Mouse (Mus musculus) kidney, embryonic 14.5 days (tissue): ENCODE data around the gene Nr2f2. TPM values are rescaled to one million over a fixed set of nuclear protein-coding genes. Genes with fewer than 3 reads are reported as not detected.

Experiments
- ATAC-seq: fragments of 200-750 bp; cut with Nextera tagmentation; 2 replicates; pipeline ENCODE4 v1.8.0; 2017; ENCODE audit warnings: moderate number of reproducible peaks, mild to moderate bottlenecking, moderate TSS enrichment, moderate library complexity; ENCODE audit not compliant: low FRiP score, low TSS enrichment
- H3K27ac ChIP-seq: fragments of 300-500 bp; sonication (generic); 2 replicates; pipeline ENCODE4 v1.5.1; 2014; ENCODE audit warnings: low read depth, mild to moderate bottlenecking, low read length, moderate library complexity, mixed read lengths
- H3K27me3 ChIP-seq: fragments of 300-500 bp; sonication (generic); 2 replicates; pipeline ENCODE4 v1.6.1; 2014; ENCODE audit warnings: mild to moderate bottlenecking, low read length; ENCODE audit not compliant: control insufficient read depth, insufficient read depth
- H3K36me3 ChIP-seq: fragments of 300-500 bp; sonication (generic); 2 replicates; pipeline ENCODE4 v1.6.1; 2014; ENCODE audit warnings: low read length, mixed read lengths; ENCODE audit not compliant: control insufficient read depth, insufficient read depth
- H3K4me1 ChIP-seq: fragments of 300-500 bp; sonication (generic); 2 replicates; pipeline ENCODE4 v1.6.1; 2014; ENCODE audit warnings: low read length, mixed read lengths; ENCODE audit not compliant: control insufficient read depth, insufficient read depth
- H3K4me2 ChIP-seq: fragments of 300-500 bp; sonication (generic); replicated peaks from 2 replicates; pipeline ENCODE4 v1.6.1; 2014; ENCODE audit warnings: low read depth, mild to moderate bottlenecking, low read length
- H3K4me3 ChIP-seq: fragments of 300-500 bp; sonication (generic); 2 replicates; pipeline ENCODE4 v1.5.1; 2014; ENCODE audit warnings: mild to moderate bottlenecking, low read length
- H3K9ac ChIP-seq: fragments of 300-500 bp; sonication (generic); 2 replicates; pipeline ENCODE4 v1.6.1; 2014; ENCODE audit warnings: low read depth, mild to moderate bottlenecking, low read length, moderate library complexity
- H3K9me3 ChIP-seq: fragments of 300-500 bp; sonication (generic); 2 replicates; pipeline ENCODE4 v1.6.1; 2016; ENCODE audit warnings: low read length; ENCODE audit not compliant: control insufficient read depth
- WGBS: fragments of 180-500 bp; shearing (Covaris S2); extraction: QIAGEN DNeasy Blood & Tissue Kit; methylation state at CpG from one replicate; pipeline ENCODE4 v1.1.7; 2014; 5-methylcytosine and 5-hydroxymethylcytosine counted together
- polyA plus RNA-seq: library from polyadenylated mRNA; unstranded; fragments of >200 nt; fragmentation: Nextera tagmentation; extraction: Ambion mirVana; gene quantifications from 2 replicates; pipeline ENCODE4 v1.2.1, GENCODE M21; 2014

Nr2f2 gene
- polyA plus RNA-seq, 1 experiment from 2014 or later = 310 TPM

DNA sequence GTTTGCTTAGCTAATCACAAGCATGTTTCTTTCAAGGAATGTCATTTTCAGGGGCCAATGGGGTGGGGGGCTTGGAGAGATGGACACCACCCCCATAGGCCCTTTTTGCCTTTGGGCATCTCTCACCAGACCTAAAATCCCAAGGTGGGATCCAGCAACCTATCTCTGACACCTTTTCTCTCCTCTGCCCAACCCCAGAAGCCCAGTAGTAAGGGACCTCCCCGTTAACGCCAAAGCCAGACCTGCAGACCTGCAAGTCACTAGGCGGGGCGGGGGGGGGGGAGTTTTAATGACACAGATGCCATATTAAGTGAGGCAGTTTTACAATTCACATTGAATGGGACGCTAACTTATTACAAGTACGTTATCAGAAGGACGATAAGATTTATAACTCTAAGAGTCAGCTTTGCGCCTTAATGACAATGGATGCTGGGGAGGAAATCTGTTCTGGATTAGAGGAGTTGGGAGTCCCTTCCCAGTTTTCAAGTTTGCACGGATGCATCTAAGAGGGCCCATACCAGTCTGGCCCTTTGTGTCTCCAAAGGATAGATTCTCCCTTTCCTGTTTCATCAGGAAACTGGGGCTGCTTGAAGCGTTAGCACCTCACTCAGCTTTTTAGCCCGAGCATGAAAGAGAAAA is 17.4 kb downstream of the Nr2f2 start:
- Histone ChIP-seq H3K27ac (peak overlapping the region; percentile 98), H3K36me3 (peaks cover 45% of the 10 kb centered on the region; the same call in 1 of the 2 replicates), H3K4me3 (peak overlapping the region; percentile 71), H3K4me2 (peak overlapping the region; percentile 78), H3K27me3 (no peaks in the 10 kb centered on the region), H3K9ac (peak overlapping the region; percentile 95), H3K4me1 (peaks cover 48% of the 10 kb centered on the region), H3K9me3 (no peaks in the 10 kb centered on the region)
- 10% methylated on average over 11 of the region's 11 CpGs for WGBS
- no peak for ATAC-seq

DNA sequence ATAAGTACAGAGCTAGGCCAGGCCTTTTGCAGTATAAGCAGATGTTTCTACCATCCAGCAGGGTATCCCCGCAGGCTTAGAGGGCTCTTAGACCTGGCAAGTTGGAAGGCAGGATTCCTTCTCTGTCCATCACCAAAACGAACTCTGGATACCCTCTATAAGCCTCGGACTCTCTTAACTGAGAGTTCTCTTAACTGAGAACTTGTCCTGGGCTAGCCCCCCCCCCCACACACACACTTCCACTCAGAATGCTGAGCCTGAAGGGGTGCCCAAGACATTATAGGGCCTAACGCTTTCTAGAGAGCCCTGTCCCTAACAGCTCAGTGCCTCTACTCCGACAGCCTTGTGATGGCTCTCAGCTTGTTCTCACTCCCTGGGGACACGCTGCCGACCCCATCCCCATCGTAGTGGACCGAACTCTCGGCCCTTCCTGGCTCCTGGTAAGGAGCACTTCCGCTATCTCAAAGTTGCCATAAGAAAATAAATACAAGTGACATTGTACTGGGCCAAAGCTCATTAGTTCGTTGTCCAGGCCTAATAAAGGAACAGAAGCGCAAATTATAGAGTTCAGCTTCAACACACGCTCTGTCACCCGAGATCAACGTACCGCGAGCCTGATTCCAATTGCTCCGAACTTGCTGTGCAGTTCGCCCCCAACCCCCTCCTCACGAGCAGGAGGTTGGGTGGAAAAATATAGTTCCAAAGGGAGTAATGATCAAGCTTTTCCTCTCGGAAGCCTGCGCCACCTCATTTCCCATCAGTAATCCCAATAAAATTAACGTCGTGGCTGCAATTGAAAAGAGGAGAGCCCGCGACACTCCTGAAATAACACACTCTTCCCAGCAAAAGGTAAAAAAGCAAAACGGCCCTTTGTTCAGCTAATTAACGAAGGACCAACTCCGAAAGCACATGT is 18.2 kb downstream of the Nr2f2 start:
- Histone ChIP-seq H3K4me1 (peaks cover 48% of the 10 kb centered on the region), H3K4me2 (peak overlapping the region; percentile 78), H3K9ac (peak overlapping the region; percentile 95), H3K27ac (peak overlapping the region; percentile 98), H3K4me3 (peak overlapping the region; percentile 71), H3K9me3 (no peaks in the 10 kb centered on the region), H3K36me3 (peaks cover 45% of the 10 kb centered on the region; the same call in 1 of the 2 replicates), H3K27me3 (no peaks in the 10 kb centered on the region)
- ATAC-seq = no peak
- 12% methylated on average over 30 of the region's 30 CpGs for WGBS

DNA sequence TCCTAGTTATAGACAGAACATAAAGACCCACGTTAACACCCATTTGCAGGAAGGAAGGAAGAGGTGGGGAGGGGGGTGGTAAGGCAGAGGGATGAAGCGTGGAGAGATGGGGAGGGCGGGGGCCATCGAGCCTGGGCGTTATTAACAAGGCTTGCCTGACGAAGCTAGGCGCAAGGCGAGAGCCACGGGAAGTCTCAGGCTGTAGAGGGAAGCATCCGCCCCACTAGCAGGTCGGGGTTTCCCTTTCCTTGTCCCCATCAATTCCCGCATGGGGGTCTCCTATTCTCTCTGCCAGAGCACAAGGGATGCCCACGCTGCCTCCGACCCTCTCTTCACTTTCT is 18.9 kb downstream of the Nr2f2 start:
- ATAC-seq = no peak
- Histone ChIP-seq H3K9me3 (no peaks in the 10 kb centered on the region), H3K4me1 (peaks cover 48% of the 10 kb centered on the region), H3K27ac (peak overlapping the region; percentile 98), H3K9ac (peak overlapping the region; percentile 95), H3K36me3 (peaks cover 40% of the 10 kb centered on the region; the same call in 1 of the 2 replicates), H3K4me2 (peak overlapping the region; percentile 78), H3K27me3 (no peaks in the 10 kb centered on the region), H3K4me3 (peak overlapping the region; percentile 71; the same call in 1 of the 2 replicates)
- 14% methylated on average over 14 of the region's 14 CpGs for WGBS

DNA sequence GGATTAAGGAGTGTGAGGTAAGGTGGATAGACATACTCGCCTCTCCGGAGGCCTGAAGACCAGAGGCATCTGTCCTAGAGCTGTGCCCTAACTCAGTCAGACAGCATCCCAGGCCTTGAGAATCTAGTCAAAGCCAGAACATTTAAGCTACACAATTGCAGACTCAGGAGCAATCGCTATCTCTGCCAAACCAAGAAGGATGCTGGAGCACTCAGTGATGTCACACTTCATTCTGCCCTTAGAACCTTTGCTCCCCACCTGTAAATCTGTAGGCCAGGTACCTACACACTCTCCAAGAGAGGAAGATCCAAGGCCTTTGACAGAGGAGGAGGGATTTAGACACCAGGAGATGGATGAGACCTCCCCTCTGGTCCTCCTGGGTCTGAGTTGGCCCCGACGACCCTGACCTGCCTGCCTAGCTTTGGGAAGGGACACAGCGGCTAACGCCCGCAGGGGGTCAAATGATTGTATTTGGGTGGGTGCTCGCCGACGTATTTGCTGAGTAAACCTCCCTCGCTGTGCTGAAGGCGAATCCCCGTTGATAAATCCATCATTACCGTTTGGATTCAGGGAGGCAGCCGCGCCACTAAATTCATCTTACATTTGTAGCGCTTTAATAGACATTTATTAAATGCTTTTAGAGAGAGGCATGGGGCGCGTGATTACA is 19.5 kb downstream of the Nr2f2 start:
- WGBS = 14% methylated on average over 20 of the region's 20 CpGs
- Histone ChIP-seq H3K9me3 (no peaks in the 10 kb centered on the region), H3K4me1 (peaks cover 48% of the 10 kb centered on the region), H3K36me3 (peaks cover 38% of the 10 kb centered on the region; the same call in 1 of the 2 replicates), H3K27me3 (no peaks in the 10 kb centered on the region), H3K4me2 (peak overlapping the region; percentile 78), H3K4me3 (peak overlapping the region; percentile 71; the same call in 1 of the 2 replicates), H3K9ac (peak overlapping the region; percentile 95), H3K27ac (peak overlapping the region; percentile 98)
- ATAC-seq = 0 out of 2 replicates have a peak, but pooled peaks have one; percentile 10

DNA sequence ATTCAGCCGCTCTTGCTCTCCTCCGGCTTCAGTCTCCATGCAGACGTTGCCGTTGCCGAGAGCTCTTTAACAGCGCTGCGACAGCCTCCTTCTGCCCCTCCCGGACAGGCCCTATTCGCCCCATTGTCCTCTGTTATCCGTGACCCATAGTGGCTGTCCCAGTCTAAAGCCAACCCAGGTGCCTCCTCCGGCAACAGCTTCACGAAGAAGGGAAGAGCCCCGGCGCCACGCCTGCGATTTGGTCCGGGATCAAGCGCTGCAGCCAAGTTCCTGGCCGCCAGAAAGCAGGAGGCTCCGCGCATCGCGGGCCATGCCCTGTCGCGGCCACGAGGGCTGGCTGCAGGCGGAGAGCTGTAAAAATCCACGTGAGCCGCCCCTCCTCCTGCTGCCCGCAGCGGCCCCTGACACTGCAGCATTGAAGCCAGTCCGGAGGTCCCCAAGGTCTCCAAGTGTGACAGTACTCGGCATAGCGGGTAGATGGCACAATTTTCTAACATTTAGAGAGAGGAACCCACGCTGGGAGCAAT is 20.5 kb downstream of the Nr2f2 start:
- H3K9ac ChIP-seq = peak overlapping the region; percentile 95
- H3K27ac ChIP-seq = peak overlapping the region; percentile 98
- H3K36me3 ChIP-seq = peaks cover 38% of the 10 kb centered on the region; the same call in 1 of the 2 replicates
- peaks cover 48% of the 10 kb centered on the region for H3K4me1 ChIP-seq
- ATAC-seq = peak; percentile 69
- no peaks in the 10 kb centered on the region for H3K9me3 ChIP-seq
- under 1% methylated on average over 35 of the region's 35 CpGs for WGBS
- peak overlapping the region; percentile 71 for H3K4me3 ChIP-seq
- H3K27me3 ChIP-seq = no peaks in the 10 kb centered on the region
- peak overlapping the region; percentile 78 for H3K4me2 ChIP-seq

DNA sequence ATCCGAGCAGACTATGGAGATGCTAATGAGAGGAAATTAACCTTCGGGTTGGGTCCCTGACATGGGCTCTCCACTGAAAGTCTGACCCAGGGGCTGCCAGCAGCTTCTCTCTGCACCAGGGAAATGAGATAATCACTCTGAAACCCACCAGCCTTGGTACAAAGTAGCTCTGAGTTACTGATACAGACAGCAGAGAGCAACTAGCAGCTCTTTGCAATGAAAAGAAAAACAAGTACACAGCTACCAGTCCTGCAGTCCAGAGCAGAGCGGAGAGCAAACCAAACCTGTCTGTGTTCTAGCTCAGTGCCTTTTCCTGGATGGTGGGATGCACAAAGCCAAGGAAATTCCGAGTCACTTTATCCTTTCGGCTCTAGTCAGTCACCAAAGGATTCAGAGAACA is 23.1 kb downstream of the Nr2f2 start:
- H3K4me1 ChIP-seq = peaks cover 38% of the 10 kb centered on the region
- H3K4me3 ChIP-seq = no peak overlapping the region
- H3K27me3 ChIP-seq = no peaks in the 10 kb centered on the region
- H3K27ac ChIP-seq = peak overlapping the region; percentile 33
- H3K9me3 ChIP-seq = no peaks in the 10 kb centered on the region
- 25% methylated on average over 5 of the region's 5 CpGs for WGBS
- no peak overlapping the region for H3K9ac ChIP-seq
- H3K36me3 ChIP-seq = peaks cover 22% of the 10 kb centered on the region; the same call in 1 of the 2 replicates
- no peak for ATAC-seq
- H3K4me2 ChIP-seq = no peak overlapping the region

DNA sequence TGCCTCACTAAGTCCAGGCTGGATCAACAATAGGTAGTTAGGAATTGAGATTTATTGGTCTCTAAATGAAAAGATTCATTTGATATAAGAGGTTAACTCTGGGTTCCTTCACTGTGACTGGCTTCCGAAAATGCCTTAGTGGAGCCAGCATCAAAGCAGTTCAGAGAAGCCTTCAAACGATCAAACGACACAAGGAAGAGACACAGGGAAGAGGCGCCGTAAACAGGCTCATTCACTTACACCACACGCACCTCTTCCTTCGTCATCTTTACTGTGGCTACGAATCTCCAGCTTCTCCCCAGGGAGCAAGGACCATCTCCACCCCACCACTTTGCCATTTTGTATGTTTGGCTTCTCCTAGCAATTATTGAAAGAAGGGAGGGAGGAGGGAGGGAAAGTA is 23.8 kb downstream of the Nr2f2 start:
- WGBS = 13% methylated on average over 8 of the region's 8 CpGs
- Histone ChIP-seq H3K27me3 (no peaks in the 10 kb centered on the region), H3K9me3 (no peaks in the 10 kb centered on the region), H3K27ac (no peak overlapping the region), H3K4me2 (no peak overlapping the region), H3K4me3 (no peak overlapping the region), H3K9ac (no peak overlapping the region), H3K4me1 (peaks cover 38% of the 10 kb centered on the region), H3K36me3 (peaks cover 17% of the 10 kb centered on the region; the same call in 1 of the 2 replicates)
- ATAC-seq = no peak

DNA sequence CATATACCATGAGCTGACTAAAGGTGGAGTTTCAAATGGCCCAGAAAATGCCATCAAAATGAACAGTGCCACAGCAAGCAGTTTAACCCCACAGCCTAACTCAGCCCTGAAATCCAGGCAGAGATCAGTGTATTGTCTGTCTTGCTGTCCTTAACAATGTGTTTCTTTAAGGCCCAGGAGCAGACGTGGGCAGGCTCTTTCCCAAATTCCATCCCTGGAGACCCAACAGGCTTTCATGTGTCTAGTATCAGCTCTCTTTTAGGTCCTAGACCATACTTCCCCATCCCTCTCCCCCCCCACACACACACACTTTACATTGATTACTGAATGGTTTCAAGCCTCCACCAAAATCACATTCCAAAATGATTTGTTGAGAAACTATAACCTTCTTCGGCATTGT is 24.5 kb downstream of the Nr2f2 start:
- Histone ChIP-seq H3K9ac (no peak overlapping the region), H3K27me3 (no peaks in the 10 kb centered on the region), H3K36me3 (peaks cover 16% of the 10 kb centered on the region; the same call in 1 of the 2 replicates), H3K27ac (no peak overlapping the region; the same call in 1 of the 2 replicates), H3K4me3 (no peak overlapping the region), H3K9me3 (no peaks in the 10 kb centered on the region), H3K4me2 (no peak overlapping the region), H3K4me1 (peaks cover 35% of the 10 kb centered on the region)
- no peak for ATAC-seq
- WGBS = 27% methylated on average over 2 of the region's 2 CpGs
